Mouse (Mus musculus): ENCODE results near the gene Ldha.
A peak's percentile ranks its signal among the peaks of the same experiment; 100 is the strongest.

The Ldha gene

GRCm38 (mm10) chr7:46838104-46838671, 3.1 kb upstream of the Ldha start:
- DNase-seq (ENCODE audit: low spot score in 2 of 2), result no peak

GRCm38 (mm10) chr7:46838891-46839302, 2.4 kb upstream of the Ldha start:
- DNase-seq (ENCODE audit: low spot score in 2 of 2), result peak in 1 of 2 experiments; percentile 71

- DNase-seq (ENCODE audit: low spot score in 2 of 2), result no peak
Measured at GRCm38 (mm10) chr7:46839446-46839845, 1.8 kb upstream of the Ldha start.

- no peak for DNase-seq (ENCODE audit: low spot score in 2 of 2)
Measured at GRCm38 (mm10) chr7:46839861-46840260, 1.4 kb upstream of the Ldha start.

GRCm38 (mm10) chr7:46840326-46840725, 949 bp upstream of the Ldha start:
- DNase-seq (ENCODE audit: low spot score in 2 of 2), result no peak

- no peak for DNase-seq (ENCODE audit: low spot score in 2 of 2)
Measured at GRCm38 (mm10) chr7:46842278-46842677, 1.0 kb downstream of the Ldha start.

- no peak for DNase-seq (ENCODE audit: low spot score in 2 of 2)
Measured at GRCm38 (mm10) chr7:46843576-46843975, 2.3 kb downstream of the Ldha start.

GRCm38 (mm10) chr7:46845211-46845977, 4.1 kb downstream of the Ldha start:
- DNase-seq (ENCODE audit: low spot score in 2 of 2), result peak; percentile 82 to 92

GRCm38 (mm10) chr7:46845978-46846485, 4.8 kb downstream of the Ldha start:
- DNase-seq (ENCODE audit: low spot score in 2 of 2), result no peak

GRCm38 (mm10) chr7:46846486-46847244, 5.4 kb downstream of the Ldha start:
- DNase-seq (ENCODE audit: low spot score in 2 of 2), result peak in 1 of 2 experiments; percentile 64

GRCm38 (mm10) chr7:46849287-46849686, 8.0 kb downstream of the Ldha start:
- no peak for DNase-seq (ENCODE audit: low spot score in 2 of 2)

GRCm38 (mm10) chr7:46851026-46851425, 9.8 kb downstream of the Ldha start:
- no peak for DNase-seq (ENCODE audit: low spot score in 2 of 2)

GRCm38 (mm10) chr7:46852666-46853065, 11.4 kb downstream of the Ldha start:
- DNase-seq (ENCODE audit: low spot score in 2 of 2), result no peak

GRCm38 (mm10) chr7:46853365-46853764, 12.1 kb downstream of the Ldha start:
- DNase-seq (ENCODE audit: low spot score in 2 of 2), result no peak

- DNase-seq (ENCODE audit: low spot score in 2 of 2), result no peak
Measured at GRCm38 (mm10) chr7:46855866-46856560, 14.7 kb downstream of the Ldha start.

- DNase-seq (ENCODE audit: low spot score in 2 of 2), result no peak
Measured at GRCm38 (mm10) chr7:46857436-46857835, 16.2 kb downstream of the Ldha start.

- no peak for DNase-seq (ENCODE audit: low spot score in 2 of 2)
Measured at GRCm38 (mm10) chr7:46859031-46859430, 17.8 kb downstream of the Ldha start.

GRCm38 (mm10) chr7:46860996-46861395, 19.7 kb downstream of the Ldha start, which contains the start of gene Ldhc:
Gene Ldhc (plus strand): TSS chr7:46861203.
- DNase-seq (ENCODE audit: low spot score in 2 of 2), result no peak

- no peak for DNase-seq (ENCODE audit: low spot score in 2 of 2)
Measured at GRCm38 (mm10) chr7:46871988-46872387, 30.7 kb downstream of the Ldha start.

GRCm38 (mm10) chr7:46876841-46877240, 35.6 kb downstream of the Ldha start:
- no peak for DNase-seq (ENCODE audit: low spot score in 2 of 2)

GRCm38 (mm10) chr7:46877255-46877654, 36.0 kb downstream of the Ldha start:
- no peak for DNase-seq (ENCODE audit: low spot score in 2 of 2)

- DNase-seq (ENCODE audit: low spot score in 2 of 2), result peak in 1 of 2 experiments; percentile 15
Measured at GRCm38 (mm10) chr7:46879851-46880250, 38.6 kb downstream of the Ldha start.
